Mouse (Mus musculus): ENCODE data around the gene Unc119b. TPM values are rescaled to one million over a fixed set of nuclear protein-coding genes. Genes with fewer than 3 reads are reported as not detected.

Unc119b gene
- polyA plus RNA-seq, 1 experiment from 2014 or later, result 47.1 TPM

DNA sequence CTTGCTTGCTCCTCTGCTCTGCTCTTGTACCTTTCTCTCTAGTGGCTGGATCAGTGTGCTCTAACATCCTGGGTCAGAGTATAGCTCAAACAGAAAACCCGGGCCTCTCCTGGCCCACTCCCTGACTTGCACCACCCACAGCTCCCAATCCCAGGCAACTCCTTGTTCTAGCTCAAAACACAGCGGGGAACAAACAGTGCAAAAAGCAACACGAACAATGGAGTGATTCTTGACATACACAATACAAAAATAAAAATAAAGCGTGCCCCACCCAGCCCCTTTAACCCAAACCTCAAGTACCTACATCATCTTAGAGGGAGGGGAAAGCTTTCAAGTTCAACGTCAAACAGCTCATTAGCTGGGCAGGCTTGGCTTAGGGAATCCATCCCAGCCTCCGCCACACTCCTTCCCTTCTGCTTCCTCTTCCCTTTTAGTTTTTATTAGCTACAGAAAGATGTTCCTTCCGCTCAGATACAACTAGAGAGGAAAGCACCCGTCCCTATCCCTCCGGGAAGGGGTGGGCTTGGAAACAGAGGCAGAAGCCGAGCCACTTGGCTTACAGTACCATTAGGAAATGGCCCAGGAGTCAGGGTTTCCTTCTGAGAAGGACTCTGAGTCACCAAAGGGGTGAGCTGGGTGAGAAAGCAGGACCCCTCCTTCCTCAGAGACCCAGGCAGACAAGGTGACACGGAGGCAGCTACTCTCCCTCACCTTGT is 10.6 kb upstream of the Unc119b start:
- H3K27ac ChIP-seq, result no peak overlapping the region
- WGBS, result 80% methylated on average over 11 of the region's 11 CpGs
- no peaks in the 10 kb centered on the region for H3K4me1 ChIP-seq
- no peak overlapping the region for H3K9ac ChIP-seq
- no peak overlapping the region for H3K4me2 ChIP-seq (replicated peaks)
- no peak overlapping the region for H3K4me3 ChIP-seq
- H3K27me3 ChIP-seq, result no peaks in the 10 kb centered on the region
- no peak for ATAC-seq (ENCODE audit: low FRiP score, low read depth)
- peaks cover 74% of the 10 kb centered on the region for H3K36me3 ChIP-seq
- H3K9me3 ChIP-seq, result no peaks in the 10 kb centered on the region

GRCm38 (mm10) chr5:115144471-115144870 is 9.7 kb upstream of the Unc119b start:
- Histone ChIP-seq H3K4me3 (no peak overlapping the region), H3K36me3 (peaks cover 64% of the 10 kb centered on the region), H3K4me2 (replicated peaks) (no peak overlapping the region), H3K9ac (no peak overlapping the region), H3K27me3 (no peaks in the 10 kb centered on the region), H3K4me1 (no peaks in the 10 kb centered on the region), H3K27ac (0 out of 2 replicates have a peak overlapping the region, but pooled peaks have one; percentile 22), H3K9me3 (no peaks in the 10 kb centered on the region)
- no peak for ATAC-seq (ENCODE audit: low FRiP score, low read depth)
- 77% methylated on average over 6 of the region's 6 CpGs for WGBS

DNA sequence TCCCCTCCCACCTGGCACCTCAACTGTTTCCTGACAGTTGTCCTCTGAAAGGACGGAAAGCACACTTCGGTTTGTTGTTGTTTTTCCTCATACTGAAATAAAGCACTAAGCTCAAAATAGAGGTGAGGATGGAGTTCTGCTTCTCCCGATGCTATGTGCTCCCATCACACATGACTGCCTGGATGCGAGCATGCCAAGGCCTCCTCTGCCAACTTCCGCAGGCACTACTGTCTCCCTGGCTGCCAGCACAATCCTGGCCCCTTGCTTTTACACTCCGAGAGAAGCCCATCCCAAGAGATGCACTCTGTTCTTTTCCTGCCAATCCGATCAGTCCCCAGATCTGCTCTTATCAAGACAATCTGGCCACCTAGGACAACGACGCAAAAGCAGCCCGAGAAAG is 8.8 kb upstream of the Unc119b start:
- Histone ChIP-seq H3K4me1 (no peaks in the 10 kb centered on the region), H3K9me3 (no peaks in the 10 kb centered on the region), H3K36me3 (peaks cover 57% of the 10 kb centered on the region), H3K4me3 (no peak overlapping the region), H3K9ac (no peak overlapping the region), H3K27ac (no peak overlapping the region), H3K27me3 (no peaks in the 10 kb centered on the region), H3K4me2 (replicated peaks) (no peak overlapping the region)
- 81% methylated on average over 10 of the region's 10 CpGs for WGBS
- no peak for ATAC-seq (ENCODE audit: low FRiP score, low read depth)

- no peak overlapping the region for H3K9ac ChIP-seq
- WGBS, result 90% methylated on average over 9 of the region's 9 CpGs
- H3K27ac ChIP-seq, result no peak overlapping the region
- no peak overlapping the region for H3K4me2 ChIP-seq (replicated peaks)
- no peaks in the 10 kb centered on the region for H3K9me3 ChIP-seq
- ATAC-seq (ENCODE audit: low FRiP score, low read depth), result no peak
- H3K27me3 ChIP-seq, result no peaks in the 10 kb centered on the region
- H3K36me3 ChIP-seq, result peaks cover 43% of the 10 kb centered on the region
- H3K4me3 ChIP-seq, result no peak overlapping the region
- H3K4me1 ChIP-seq, result no peaks in the 10 kb centered on the region
Measured at GRCm38 (mm10) chr5:115142166-115142697, 7.5 kb upstream of the Unc119b start.

DNA sequence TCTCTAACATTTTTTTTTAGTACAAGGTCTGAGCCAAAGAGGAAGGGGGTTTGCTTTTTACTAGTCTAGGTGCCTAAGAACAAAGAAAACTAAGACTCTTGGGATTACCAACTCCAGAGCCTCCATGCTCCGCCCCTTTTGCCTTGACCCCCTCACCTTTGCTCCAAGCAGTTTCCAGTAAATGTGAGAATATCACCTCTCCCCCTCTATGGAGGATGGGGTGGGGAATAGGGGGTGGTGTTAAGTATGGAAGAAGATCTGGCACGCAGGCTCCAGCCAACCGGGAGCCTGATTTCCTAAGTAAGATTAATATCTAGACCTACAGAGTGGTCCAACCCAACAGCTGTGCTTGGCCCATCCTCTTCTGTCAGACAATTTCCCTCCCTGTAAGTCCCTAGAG is 6.0 kb upstream of the Unc119b start:
- ATAC-seq (ENCODE audit: low FRiP score, low read depth), result no peak
- Histone ChIP-seq H3K9ac (no peak overlapping the region), H3K36me3 (peaks cover 28% of the 10 kb centered on the region), H3K27me3 (no peaks in the 10 kb centered on the region), H3K4me1 (no peaks in the 10 kb centered on the region), H3K9me3 (no peaks in the 10 kb centered on the region), H3K27ac (no peak overlapping the region), H3K4me3 (no peak overlapping the region), H3K4me2 (replicated peaks) (no peak overlapping the region)
- WGBS, result 67% methylated on average over 3 of the region's 3 CpGs

DNA sequence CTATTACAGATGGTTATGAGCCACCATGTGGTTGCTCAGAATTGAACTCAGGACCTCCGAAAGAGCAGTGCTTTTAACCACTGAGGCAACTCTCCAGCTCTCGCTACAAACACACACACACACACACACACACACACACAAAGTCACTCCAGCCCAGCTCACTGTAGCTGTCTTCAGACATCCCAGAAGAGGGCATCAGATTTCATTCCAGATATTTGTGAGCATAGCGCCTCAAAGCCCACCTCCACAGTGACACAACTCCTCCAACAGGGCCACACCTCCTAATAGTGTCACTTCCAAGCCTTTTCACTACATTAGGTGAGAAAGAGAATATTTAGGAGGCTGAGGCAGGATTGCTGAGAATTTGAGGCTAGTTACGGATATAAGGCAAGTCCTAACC is 4.3 kb upstream of the Unc119b start:
- no peak overlapping the region for H3K9ac ChIP-seq
- no peak overlapping the region for H3K27ac ChIP-seq
- H3K4me2 ChIP-seq (replicated peaks), result no peak overlapping the region
- H3K9me3 ChIP-seq, result no peaks in the 10 kb centered on the region
- WGBS, result 62% methylated on average over 4 of the region's 4 CpGs
- no peaks in the 10 kb centered on the region for H3K4me1 ChIP-seq
- no peak overlapping the region for H3K4me3 ChIP-seq
- no peak for ATAC-seq (ENCODE audit: low FRiP score, low read depth)
- H3K27me3 ChIP-seq, result no peaks in the 10 kb centered on the region
- H3K36me3 ChIP-seq, result peaks cover 12% of the 10 kb centered on the region

- H3K9me3 ChIP-seq, result no peaks in the 10 kb centered on the region
- peak overlapping the region; percentile 90 for H3K4me3 ChIP-seq
- WGBS, result 56% methylated on average over 6 of the region's 6 CpGs
- H3K9ac ChIP-seq, result peak overlapping the region; percentile 88
- H3K4me2 ChIP-seq (replicated peaks), result peak overlapping the region; percentile 90
- H3K4me1 ChIP-seq, result peaks cover 14% of the 10 kb centered on the region
- H3K27ac ChIP-seq, result no peak overlapping the region
- H3K36me3 ChIP-seq, result peaks cover 19% of the 10 kb centered on the region
- no peak for ATAC-seq (ENCODE audit: low FRiP score, low read depth)
- no peaks in the 10 kb centered on the region for H3K27me3 ChIP-seq
Measured at GRCm38 (mm10) chr5:115133358-115134066, 1.3 kb downstream of the Unc119b start.

- H3K4me3 ChIP-seq, result peak overlapping the region; percentile 14
- peak overlapping the region; percentile 90; the same call in 1 of the 2 replicates for H3K4me2 ChIP-seq (replicated peaks)
- H3K9ac ChIP-seq, result no peak overlapping the region
- 87% methylated on average over 8 of the region's 8 CpGs for WGBS
- no peak overlapping the region for H3K27ac ChIP-seq
- no peaks in the 10 kb centered on the region for H3K9me3 ChIP-seq
- peaks cover 28% of the 10 kb centered on the region for H3K36me3 ChIP-seq
- ATAC-seq (ENCODE audit: low FRiP score, low read depth), result no peak
- no peaks in the 10 kb centered on the region for H3K27me3 ChIP-seq
- peaks cover 14% of the 10 kb centered on the region for H3K4me1 ChIP-seq
Measured at GRCm38 (mm10) chr5:115132465-115132864, 2.3 kb downstream of the Unc119b start.

DNA sequence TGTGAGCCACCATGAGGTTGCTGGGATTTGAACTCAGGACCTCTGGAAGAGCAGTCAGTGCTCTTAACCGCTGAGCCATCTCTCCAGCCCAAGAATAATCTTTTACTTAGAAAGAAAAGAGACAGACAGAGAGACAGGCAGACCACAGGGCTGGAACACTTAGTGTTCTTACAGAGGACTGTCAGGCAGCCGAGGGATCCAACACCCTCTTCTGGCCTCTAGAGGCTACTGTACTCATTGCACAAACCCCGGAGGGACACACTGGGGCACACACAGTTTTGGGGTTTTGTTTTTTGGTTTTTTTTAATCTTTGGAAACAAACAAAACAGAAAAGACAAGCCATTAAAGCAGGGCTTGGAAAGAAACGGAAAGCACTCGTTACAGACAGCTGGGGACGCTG is 5.4 kb downstream of the Unc119b start:
- Histone ChIP-seq H3K4me1 (peaks cover 20% of the 10 kb centered on the region), H3K36me3 (peaks cover 57% of the 10 kb centered on the region), H3K9me3 (no peaks in the 10 kb centered on the region), H3K27ac (no peak overlapping the region), H3K4me2 (replicated peaks) (no peak overlapping the region), H3K4me3 (no peak overlapping the region), H3K27me3 (no peaks in the 10 kb centered on the region), H3K9ac (no peak overlapping the region)
- WGBS, result 84% methylated on average over 6 of the region's 6 CpGs
- ATAC-seq (ENCODE audit: low FRiP score, low read depth), result no peak

DNA sequence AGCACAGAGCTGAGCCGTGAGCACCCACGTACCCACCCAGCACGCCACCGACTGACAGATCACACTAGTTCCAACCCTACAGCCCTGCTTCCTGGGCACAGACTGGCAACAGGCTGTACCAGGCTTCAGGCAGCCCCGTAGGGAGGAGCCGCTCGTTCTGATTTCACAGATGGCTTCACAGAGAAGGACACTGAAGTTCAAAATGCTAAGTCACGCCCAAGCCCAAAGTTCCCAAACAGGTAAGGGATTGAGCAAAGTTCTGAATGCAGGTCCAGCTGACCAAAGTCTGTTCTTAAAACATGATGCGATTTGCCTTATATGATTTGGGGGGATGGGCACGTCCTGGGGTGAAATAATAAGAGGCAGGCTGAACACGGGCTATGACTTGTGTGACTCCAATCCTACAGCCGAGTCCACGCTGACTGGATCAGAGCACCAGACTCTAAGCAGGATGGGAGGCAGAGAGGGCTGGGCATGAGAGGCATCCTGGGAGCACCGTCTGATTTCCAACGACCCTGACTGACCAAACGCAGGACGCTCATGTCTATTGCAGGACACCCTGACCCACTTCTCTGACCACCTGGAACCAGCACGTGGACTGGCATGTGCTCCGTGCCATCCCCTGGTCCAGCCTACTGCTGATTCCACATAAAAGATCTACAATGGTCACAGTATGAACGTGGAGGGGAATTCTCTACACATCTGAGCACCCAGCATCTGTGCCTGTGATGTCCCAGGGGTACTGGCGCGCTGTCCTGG is 7.2 kb downstream of the Unc119b start:
- no peak overlapping the region for H3K4me3 ChIP-seq
- no peak overlapping the region for H3K9ac ChIP-seq
- WGBS, result 94% methylated on average over 22 of the region's 22 CpGs
- peaks cover 69% of the 10 kb centered on the region for H3K36me3 ChIP-seq
- peaks cover 7% of the 10 kb centered on the region for H3K4me1 ChIP-seq
- H3K27me3 ChIP-seq, result no peaks in the 10 kb centered on the region
- H3K4me2 ChIP-seq (replicated peaks), result no peak overlapping the region
- H3K9me3 ChIP-seq, result no peaks in the 10 kb centered on the region
- ATAC-seq (ENCODE audit: low FRiP score, low read depth), result no peak
- H3K27ac ChIP-seq, result no peak overlapping the region

GRCm38 (mm10) chr5:115126578-115127312 is 8.0 kb downstream of the Unc119b start:
- H3K4me1 ChIP-seq, result peaks cover 6% of the 10 kb centered on the region

More at GRCm38 (mm10) chr5:115126578-115127312, 8.0 kb downstream of the Unc119b start:
- Histone ChIP-seq H3K4me2 (replicated peaks) (no peak overlapping the region), H3K36me3 (peaks cover 77% of the 10 kb centered on the region), H3K27me3 (no peaks in the 10 kb centered on the region), H3K9me3 (no peaks in the 10 kb centered on the region), H3K4me3 (no peak overlapping the region), H3K27ac (no peak overlapping the region), H3K9ac (no peak overlapping the region)
- 93% methylated on average over 28 of the region's 28 CpGs for WGBS
- ATAC-seq (ENCODE audit: low FRiP score, low read depth), result no peak

All from limb, embryonic 13.5 days (tissue).